Mouse (Mus musculus) megakaryocyte, embryonic 14.5 days (primary cell): ENCODE results near the gene Myo6.

Source experiments
- FLI1 ChIP-seq: IDR thresholded peaks from 2 replicates; pipeline ENCODE4 v1.6.1; 2012; ENCODE audit warnings: low read length, inconsistent platforms, mixed read lengths
- GATA1 ChIP-seq: IDR thresholded peaks from 3 replicates; pipeline ENCODE4 v1.6.1; 2012; ENCODE audit warnings: mixed read lengths, low read length, inconsistent platforms, borderline replicate concordance

GRCm38 (mm10) chr9:80196161-80196560 is 31.3 kb downstream of the Myo6 start:
- TF ChIP-seq GATA1 (no peak), FLI1 (no peak)
